Mouse (Mus musculus) left cerebral cortex, postnatal 25 days (tissue): Measurements from ENCODE around the gene Ctsl. TPM values are rescaled to one million over a fixed set of nuclear protein-coding genes. Genes with fewer than 3 reads are reported as not detected.
A peak's percentile ranks its signal among the peaks of the same experiment; 100 is the strongest.

ENCODE experiments used
- DNase-seq, 2 experiments: peaks; one replicate each; pipeline ENCODE4 v3.0.0; 2022; ENCODE audit warnings: low spot score in 2 of 2, mixed read lengths in 1 of 2
- intact Hi-C: fragments of 180-260 bp; cut with DNase I; formaldehyde crosslinking; loops from one replicate; pipeline ENCODE4 v1.15.1; 2025
- total RNA-seq, 2 experiments: library from RNA; stranded (reverse); gene quantifications; 2 replicates each; pipeline ENCODE4 v1.2.3; 2021

Ctsl gene
- total RNA-seq, 2 experiments from 2014 or later, result 139 to 150 TPM

DNA sequence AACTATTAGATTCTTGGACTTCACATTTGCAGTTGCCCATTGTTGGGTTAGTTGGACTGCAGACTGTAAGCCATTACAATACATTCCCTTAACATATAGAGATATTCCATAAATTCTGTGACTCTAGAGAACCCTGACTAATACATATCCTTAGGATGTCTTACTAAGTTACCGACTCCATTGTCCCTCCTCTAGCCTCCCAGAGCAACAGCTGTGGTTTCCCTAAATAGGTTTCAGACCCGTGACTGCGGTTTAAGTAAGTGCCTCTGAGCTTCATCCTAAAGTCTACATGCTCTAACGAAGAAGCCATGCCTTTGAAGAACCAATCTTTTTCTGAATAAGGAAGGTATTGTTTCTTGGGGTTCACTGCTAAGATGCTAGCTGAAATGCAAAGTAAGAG lies 7.9 kb upstream of the Ctsl start:
- no peak for DNase-seq
- intact Hi-C loops, result no loop called here

- DNase-seq, result no peak
- intact Hi-C loops, result no loop called here
Observed at GRCm38 (mm10) chr13:64376472-64376871, 5.8 kb upstream of the Ctsl start.

DNA sequence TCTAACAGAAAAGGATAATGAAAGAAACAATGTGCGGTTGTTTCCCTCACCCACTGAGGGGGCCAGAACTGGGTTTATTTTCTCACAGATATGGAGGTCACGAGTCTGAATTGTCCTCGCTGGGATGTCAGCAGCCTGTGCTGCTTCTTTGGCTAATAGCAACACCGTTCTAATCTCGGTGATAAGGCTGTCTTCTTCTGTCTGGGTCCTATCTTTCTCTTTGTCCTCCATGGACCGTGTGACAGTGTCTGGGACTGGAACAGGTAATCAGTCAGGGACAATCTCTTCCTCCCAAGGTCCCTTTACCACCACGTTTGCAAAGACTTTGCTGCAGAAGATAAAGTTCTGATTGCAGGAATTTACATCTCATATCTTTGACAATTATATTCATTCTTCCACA lies 4.5 kb upstream of the Ctsl start:
- intact Hi-C loops, result no loop called here
- no peak for DNase-seq

GRCm38 (mm10) chr13:64373695-64374094 lies 3.0 kb upstream of the Ctsl start:
- intact Hi-C loops, result no loop called here
- DNase-seq, result peak; percentile 19 to 47

DNA sequence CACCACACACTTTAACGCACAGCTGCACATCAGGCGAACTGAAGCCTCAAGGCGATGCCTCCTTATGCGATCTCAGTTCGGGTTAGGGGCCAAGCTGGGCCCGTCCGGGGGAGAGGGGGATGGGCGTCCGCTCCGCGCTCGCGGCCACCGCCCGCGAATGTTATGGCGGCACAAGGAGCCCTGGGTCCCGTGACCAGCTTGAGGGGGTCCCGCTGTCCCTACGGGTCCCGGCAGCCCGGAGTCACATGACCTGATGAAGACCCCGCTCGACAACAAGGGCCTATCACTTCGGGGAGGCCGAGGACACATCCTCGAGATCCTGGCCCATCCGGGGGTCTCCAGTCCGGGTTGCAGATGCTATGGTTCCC lies 901 bp downstream of the Ctsl start:
- intact Hi-C loops, result loop anchor here (1.0 to 5.0 kb wide), 5 partner anchors 25 to 743 kb away; partner anchors contain the start of genes Aaed1, Cdk20 and Mfsd14b
- no peak for DNase-seq

DNA sequence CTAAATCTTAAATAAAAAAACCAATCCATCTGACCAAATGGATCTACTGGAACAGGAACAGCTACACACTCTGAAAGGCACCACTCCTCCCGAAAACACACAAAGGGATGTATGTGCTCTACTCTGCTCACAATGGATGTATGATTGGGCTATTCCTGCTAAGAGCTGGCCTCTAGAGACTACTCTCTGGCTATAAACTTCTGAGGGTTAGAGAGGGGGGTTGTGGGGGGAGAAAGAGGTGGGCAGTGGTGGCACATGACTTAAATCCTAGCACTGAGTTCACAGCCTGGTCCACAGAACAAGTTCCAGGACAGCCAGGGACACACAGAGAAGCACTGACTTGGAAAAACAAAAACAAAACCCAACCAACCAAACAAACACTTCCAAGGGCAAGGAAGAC lies 2.1 kb downstream of the Ctsl start:
- intact Hi-C loops, result loop anchor here (5.0 kb wide), 1 partner anchor 744 kb away; the partner anchor contains the start of gene Mfsd14b
- no peak for DNase-seq

DNA sequence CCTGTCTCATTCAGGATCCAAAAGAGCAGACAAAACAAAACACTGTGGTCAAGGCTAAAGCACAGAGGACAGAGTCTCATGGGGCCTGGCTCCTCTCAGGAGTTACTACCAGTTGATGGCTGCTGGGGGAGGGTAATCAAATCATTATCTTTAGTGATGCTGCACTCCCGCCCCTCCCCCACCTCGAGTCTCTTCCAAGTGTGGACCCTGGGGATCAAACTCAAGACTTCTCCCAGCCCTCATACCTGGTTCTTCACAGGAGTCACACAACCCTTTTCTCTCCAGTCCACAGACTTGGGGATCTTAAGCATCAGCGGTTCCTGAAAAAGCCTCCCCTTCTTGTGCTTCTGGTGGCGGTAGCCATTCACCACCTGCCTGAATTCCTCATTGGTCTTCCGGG lies 3.1 kb downstream of the Ctsl start:
- no peak for DNase-seq
- intact Hi-C loops, result loop anchor here (5.0 kb wide), 1 partner anchor 745 kb away; the partner anchor contains the start of gene Mfsd14b

DNA sequence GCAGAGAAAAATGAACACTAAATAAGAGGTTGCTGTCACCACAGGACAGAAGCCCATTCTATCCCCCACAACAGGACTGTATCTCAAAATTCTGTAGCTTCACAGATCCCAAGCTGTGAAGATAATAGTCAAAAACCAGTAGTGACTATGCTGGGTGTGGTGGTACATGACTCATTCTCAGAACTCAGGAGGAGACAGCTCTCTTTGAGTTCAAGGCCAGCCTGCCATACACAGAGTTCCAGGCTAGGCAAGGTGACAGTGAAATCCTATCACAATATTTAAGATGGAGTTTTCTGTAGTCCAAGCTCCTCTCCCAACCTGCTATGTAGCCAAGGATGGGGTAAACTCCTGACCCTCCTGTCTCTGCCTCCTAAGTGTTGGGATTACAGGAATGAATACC lies 5.4 kb downstream of the Ctsl start:
- intact Hi-C loops, result loop anchor here (5.0 kb wide), 1 partner anchor 747 kb away; the partner anchor contains the start of gene Mfsd14b

DNA sequence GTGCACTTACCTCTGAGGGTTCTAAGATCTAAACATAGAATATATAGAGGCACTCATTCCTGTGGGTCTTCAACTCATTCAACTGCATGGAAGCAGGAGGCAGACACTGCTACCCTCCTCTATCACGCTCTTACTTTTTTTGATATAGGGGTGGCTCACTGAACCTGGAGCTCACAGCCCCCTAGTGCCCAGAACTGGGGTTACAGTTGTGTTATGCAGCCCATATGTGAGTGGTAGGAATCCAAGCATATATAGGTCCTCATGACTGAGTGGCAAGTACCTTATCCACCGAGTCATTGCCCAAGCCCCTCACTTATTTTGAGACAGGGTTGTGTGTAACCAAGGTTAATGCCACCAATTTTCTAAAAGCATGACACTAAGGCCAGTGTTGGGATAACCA lies 6.4 kb downstream of the Ctsl start:
- intact Hi-C loops, result no loop called here
- DNase-seq, result no peak

More for the DNA sequence above, 5.4 kb downstream of the Ctsl start:
- no peak for DNase-seq

DNA sequence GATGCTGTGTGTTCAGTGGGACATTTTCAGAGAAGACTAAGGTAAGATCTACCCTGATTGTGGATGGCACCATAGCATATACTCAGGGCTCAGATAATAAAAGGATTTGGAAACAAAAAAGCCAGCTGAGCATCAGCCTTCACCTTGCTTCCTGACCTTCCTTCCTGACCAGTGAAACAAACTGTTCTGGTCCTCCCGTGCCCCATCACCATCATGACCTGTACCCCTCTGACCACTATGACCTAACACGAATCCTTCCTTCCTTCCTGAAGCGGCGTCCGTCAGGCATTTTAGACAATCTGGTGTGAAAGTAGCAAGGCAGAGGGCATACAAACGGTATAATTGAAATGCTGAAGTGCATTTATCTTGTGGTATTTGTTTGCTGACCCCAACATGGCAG lies 8.6 kb downstream of the Ctsl start:
- DNase-seq, result no peak
- intact Hi-C loops, result no loop called here

DNA sequence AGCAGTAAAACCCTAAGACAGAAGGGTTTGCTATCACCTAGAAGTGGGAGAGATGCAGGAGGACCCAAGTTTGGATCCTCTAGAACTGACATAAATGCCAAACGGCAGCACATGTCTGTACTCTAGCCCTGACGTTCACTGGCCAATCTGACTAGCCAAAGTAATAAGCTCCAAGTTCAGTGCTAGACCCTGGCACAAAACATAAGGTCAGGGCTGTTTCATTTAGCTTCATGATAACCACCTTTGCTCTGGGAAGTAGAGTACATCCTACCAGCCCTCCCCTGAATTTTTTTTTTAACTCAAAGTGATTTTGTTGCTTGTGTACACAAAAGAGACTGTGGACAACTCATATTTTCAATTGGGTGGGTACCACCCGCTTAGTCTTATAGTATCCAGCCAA lies 9.7 kb downstream of the Ctsl start:
- DNase-seq, result no peak
- intact Hi-C loops, result no loop called here

DNA sequence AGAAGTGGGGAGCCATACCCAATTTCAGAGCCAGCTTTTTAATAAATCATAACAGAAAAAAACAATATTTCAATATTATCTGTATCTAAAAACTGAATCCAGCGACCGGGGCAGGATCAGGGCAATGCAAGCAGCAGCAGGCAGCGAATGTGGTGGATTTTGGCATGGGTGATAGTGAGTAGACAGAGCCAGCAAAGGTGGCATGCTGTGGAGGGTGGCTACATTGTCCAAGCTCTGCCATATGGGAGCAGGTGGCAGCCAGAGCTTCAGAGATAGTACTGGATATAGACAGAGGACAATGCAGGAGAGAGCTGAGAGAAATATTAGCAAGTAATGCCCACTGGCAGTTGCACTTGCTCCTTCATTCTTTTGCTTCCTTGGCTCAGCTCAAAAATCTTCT lies 11.0 kb downstream of the Ctsl start:
- intact Hi-C loops, result no loop called here
- DNase-seq, result no peak

- no peak for DNase-seq
- intact Hi-C loops, result no loop called here
Observed at GRCm38 (mm10) chr13:64358476-64358875, 12.2 kb downstream of the Ctsl start.

DNA sequence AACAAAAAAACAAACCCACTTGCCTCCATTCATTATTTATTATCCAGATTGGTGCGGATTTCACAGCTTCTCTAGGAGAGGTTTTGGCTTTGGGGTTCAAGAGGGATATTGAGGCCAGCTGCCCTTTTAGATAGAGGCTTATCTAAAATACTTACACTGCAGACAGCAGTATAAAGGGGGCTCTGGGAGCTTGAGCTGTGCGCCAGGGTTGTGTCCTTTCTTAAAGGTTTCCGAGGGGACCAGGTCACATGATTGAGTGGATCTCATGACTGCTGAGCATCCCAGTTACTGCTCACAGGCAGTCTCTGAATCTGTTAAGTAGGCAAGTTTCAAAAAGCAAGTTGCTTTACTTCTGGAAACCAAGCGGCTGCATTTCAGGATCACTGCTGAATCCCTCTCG lies 13.3 kb downstream of the Ctsl start:
- no peak for DNase-seq
- intact Hi-C loops, result no loop called here

GRCm38 (mm10) chr13:64349474-64349873 lies 21.2 kb downstream of the Ctsl start:
- DNase-seq, result no peak
- intact Hi-C loops, result no loop called here

GRCm38 (mm10) chr13:64344082-64344501 lies 26.6 kb downstream of the Ctsl start:
- intact Hi-C loops, result loop anchor here (2.0 kb wide), 1 partner anchor 27 kb away; the partner anchor contains the start of gene Ctsl
- peak; percentile 37 to 47 for DNase-seq

DNA sequence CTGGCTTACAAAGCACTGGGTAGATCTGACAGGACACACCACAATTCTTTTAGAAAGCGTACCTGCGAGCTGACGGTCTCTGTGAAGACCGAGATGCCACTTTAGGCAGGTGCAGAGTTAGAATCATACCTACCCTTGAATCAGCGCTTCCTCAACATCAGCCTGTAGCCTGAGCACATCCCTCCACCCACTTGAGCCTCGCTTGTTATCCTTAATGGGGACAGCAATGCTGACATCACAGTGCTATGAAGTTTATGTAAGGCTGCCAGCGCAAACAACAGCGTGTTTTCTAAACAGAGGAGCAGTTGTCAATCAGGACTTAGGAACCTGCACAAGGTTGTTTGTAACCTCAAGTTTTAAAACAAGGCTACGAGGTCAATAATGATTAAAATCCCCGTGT lies 27.1 kb downstream of the Ctsl start:
- intact Hi-C loops, result no loop called here
- DNase-seq, result peak; percentile 49 to 61

DNA sequence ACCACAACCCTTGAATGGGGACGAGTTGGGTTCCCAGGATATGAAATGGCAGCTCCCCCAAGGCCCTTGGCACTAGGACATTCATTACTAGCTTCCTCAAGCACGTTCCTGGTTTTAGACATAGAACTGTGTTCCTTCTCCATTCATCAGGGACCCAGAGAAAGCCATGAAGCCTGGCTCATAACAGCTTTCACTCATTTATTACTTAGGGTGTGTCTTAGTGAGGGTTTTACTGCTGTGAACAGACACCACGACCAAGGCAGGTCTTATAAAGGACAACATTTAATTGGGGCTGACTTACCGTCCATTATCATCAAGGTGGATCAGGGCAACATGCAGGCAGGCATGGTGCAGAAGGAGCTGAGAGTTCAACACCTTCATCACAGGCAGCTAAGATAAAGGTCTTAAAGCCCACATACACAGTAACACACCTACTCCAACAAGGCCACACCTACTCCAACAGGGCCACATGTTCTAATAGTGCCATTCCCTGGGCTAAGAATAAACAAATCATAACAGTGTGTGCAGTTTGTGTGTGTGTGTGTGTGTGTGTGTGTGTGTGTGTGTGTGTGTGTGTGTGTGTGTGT lies 35.1 kb downstream of the Ctsl start:
- DNase-seq, result no peak
- intact Hi-C loops, result no loop called here

GRCm38 (mm10) chr13:64333102-64333501 lies 37.6 kb downstream of the Ctsl start:
- intact Hi-C loops, result no loop called here
- no peak for DNase-seq

DNA sequence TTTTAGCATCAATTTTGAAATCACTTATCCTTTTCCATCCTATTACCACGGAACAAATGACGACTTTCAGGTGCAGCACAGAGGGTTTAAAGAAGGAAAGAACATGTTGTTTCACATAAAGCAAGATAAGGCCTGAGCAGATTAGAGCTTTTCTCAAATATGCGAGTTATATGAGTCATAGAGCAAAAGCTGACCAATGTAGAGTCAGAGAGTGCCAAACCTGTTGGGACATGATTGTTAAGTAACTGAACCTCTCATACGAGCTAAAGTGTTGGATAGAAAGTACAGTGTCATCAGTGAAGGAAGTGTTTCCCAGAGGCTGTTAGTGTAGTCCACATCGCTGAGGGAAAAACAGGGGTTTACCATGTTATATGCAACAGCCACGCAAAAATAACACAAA lies 38.4 kb downstream of the Ctsl start:
- intact Hi-C loops, result no loop called here
- DNase-seq, result no peak

- intact Hi-C loops, result no loop called here
- no peak for DNase-seq
Observed at GRCm38 (mm10) chr13:64322561-64323281, 48.0 kb downstream of the Ctsl start.
